Mouse (Mus musculus) Patski (cell line): ENCODE data around the gene Abhd5. TPM values are rescaled to one million over a fixed set of nuclear protein-coding genes. Genes with fewer than 3 reads are reported as not detected.
A peak's percentile ranks its signal among the peaks of the same experiment; 100 is the strongest.

Experiments
- ATAC-seq: fragments of 100-300 bp; one replicate; pipeline ENCODE4 v1.8.0; 2021
- CTCF ChIA-PET: fragments of 350-600 bp; sonication (Branson Sonifier 250); formaldehyde crosslinking; loops from one replicate; lab custom pipeline; 2022; ENCODE audit warnings: inconsistent platforms; lab: Charles Lee
- POLR2A ChIA-PET: fragments of 350-600 bp; sonication (Branson Sonifier 250); formaldehyde crosslinking; loops from one replicate; lab custom pipeline; 2022; ENCODE audit warnings: antibody characterized with exemption, inconsistent platforms; lab: Charles Lee
- DNase-seq: peaks from one replicate; pipeline ENCODE4 v3.0.0-alpha.2; 2011; ENCODE audit warnings: low read depth, low spot score
- H3K27me3 ChIP-seq: fragments of 371-371 bp; one replicate; pipeline ENCODE4 v1.5.1; 2021
- CTCF ChIP-seq: fragments of 100-300 bp; IDR thresholded peaks from one replicate; pipeline ENCODE4 v1.5.1; 2021
- in situ Hi-C: fragments of 300-500 bp; cut with MboI; formaldehyde crosslinking; loops from 3 replicates; pipeline ENCODE4 v1.11.1; 2018; ENCODE audit warnings: low pct_unique_long_range_greater_than_20kb, mixed read lengths
- polyA plus RNA-seq: library from polyadenylated mRNA; unstranded; gene quantifications from one replicate; pipeline ENCODE4 v1.2.3, GENCODE M21; 2021

Abhd5 gene
- polyA plus RNA-seq, 1 experiment from 2014 or later, result 33.9 TPM

DNA sequence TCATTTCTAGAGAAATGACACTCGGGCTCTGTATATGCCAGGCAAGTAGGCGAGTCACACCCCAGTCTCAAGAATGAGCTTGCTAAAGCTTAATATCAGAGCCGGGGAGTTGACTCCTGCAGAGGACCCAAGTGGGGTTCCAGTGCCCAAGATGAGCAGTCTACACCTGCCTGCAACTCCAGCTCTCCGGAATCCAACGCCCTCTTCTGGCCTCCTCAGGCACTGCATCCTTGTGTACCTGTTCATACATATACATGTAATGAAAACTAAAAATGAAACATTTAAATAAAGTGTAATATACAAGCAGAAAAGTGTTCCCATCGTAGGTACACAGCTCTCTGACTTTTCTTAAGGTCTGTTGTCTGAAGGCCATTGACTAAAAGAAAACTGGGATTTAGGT is 71.7 kb downstream of the Abhd5 start:
- POLR2A ChIA-PET, result no interaction called here

GRCm38 (mm10) chr9:122424941-122425608 is 73.7 kb downstream of the Abhd5 start:
- in situ Hi-C loops, result loop anchor here (5.0 to 10.0 kb wide), 3 partner anchors 130 to 307 kb away; no protein-coding TSS in a partner anchor
- no peak for TF ChIP-seq CTCF
- POLR2A ChIA-PET, result no interaction called here
- DNase-seq (no peak), ATAC-seq (no peak)
- H3K27me3 ChIP-seq, result no peaks in the 10 kb centered on the region
- CTCF ChIA-PET, result no interaction called here

More for the DNA sequence above, 71.7 kb downstream of the Abhd5 start:
- DNase-seq (no peak), ATAC-seq (no peak)
- in situ Hi-C loops, result loop anchor here (5.0 to 10.0 kb wide), 3 partner anchors 132 to 309 kb away; no protein-coding TSS in a partner anchor
- peaks cover 3% of the 10 kb centered on the region for H3K27me3 ChIP-seq
- CTCF ChIA-PET, result interaction anchor here (1.0 to 2.0 kb wide), 3 partner anchors 12 to 306 kb away, joined by 3 to 5 read pairs (median 3); no protein-coding TSS in a partner anchor
- peak; percentile 54 for TF ChIP-seq CTCF

DNA sequence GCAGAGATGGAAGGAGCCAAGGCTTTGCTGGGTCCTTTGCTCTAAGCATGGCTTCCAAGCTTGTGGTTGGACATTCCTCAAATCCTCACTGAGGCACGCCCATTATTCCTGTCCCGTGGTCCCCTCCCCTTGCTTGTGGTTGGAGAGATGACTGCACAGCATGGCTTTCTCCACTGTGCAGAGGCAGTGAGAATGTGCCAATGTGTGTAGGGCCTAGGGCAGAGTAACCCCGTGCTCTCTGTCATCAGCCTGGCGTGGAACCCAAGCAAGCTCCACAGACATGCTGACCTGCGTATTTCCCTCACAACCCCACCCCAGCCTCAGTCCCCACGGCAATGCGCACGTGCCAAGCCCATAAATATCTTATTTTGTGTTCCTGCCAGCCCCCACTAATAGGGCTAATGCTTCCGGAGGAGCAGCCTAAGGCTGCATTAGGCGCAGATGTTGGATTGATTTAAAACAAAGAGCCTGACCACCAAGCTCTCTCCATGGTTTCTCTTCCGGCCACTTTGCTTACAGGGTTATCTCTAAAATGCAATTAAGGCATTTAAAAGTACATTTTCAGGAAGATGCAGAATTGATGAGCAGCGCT is 77.7 kb downstream of the Abhd5 start:
- H3K27me3 ChIP-seq, result no peaks in the 10 kb centered on the region
- DNase-seq (no peak), ATAC-seq (no peak)
- TF ChIP-seq CTCF, result no peak
- CTCF ChIA-PET, result interaction anchor here (1.2 to 1.9 kb wide), 2 partner anchors 9 to 18 kb away, joined by 3 to 9 read pairs; no protein-coding TSS in a partner anchor
- POLR2A ChIA-PET, result no interaction called here
- in situ Hi-C loops, result loop anchor here (10.0 kb wide), 1 partner anchor 126 kb away; no protein-coding TSS in a partner anchor

DNA sequence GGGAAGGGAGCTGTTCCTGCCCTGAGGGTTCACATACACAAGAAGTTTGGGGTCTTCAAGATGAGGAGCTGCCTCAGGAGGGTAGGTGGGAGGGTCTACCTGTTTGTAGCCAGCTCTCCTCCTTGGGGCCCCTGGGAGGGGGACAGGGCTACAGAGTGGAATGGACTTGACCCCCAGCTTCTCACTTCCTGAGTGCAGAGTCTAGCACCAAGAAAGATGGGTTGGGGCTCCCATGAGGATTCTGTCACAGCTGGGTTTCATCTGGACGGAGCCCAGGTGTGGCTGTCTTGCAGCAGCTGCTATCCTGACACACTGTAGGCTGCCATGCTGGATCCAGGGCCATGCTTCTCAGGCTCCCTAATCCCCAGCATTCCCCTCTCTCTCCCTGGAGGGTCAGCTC is 78.3 kb downstream of the Abhd5 start:
- ATAC-seq (no peak), DNase-seq (no peak)
- in situ Hi-C loops, result loop anchor here (10.0 kb wide), 1 partner anchor 125 kb away; no protein-coding TSS in a partner anchor
- no peaks in the 10 kb centered on the region for H3K27me3 ChIP-seq
- no peak for TF ChIP-seq CTCF
- CTCF ChIA-PET, result interaction anchor here (1.2 to 1.9 kb wide), 2 partner anchors 9 to 18 kb away, joined by 3 to 9 read pairs; no protein-coding TSS in a partner anchor
- POLR2A ChIA-PET, result no interaction called here

Other genes starting within 250 kb of the Abhd5 start
- 28.1 TPM for gene Snrk, start 234.3 kb upstream of the Abhd5 start, polyA plus RNA-seq
- 62.6 TPM for gene Ano10, start 57.2 kb upstream of the Abhd5 start, polyA plus RNA-seq